Mouse (Mus musculus) midbrain, postnatal 0 days (tissue): ENCODE results near the gene Lbh. TPM values are rescaled to one million over a fixed set of nuclear protein-coding genes. Genes with fewer than 3 reads are reported as not detected.

Experiments used
- ATAC-seq: fragments of 200-750 bp; cut with Nextera tagmentation; 2 replicates; pipeline ENCODE4 v1.8.0; 2017; ENCODE audit warnings: moderate number of reproducible peaks, mild to moderate bottlenecking, moderate TSS enrichment, moderate library complexity; ENCODE audit not compliant: low FRiP score
- DNase-seq: peaks from one replicate; pipeline ENCODE4 v3.0.0-alpha.2; 2015; ENCODE audit warnings: low spot score
- H3K27ac ChIP-seq: fragments of 300-500 bp; sonication (generic); 2 replicates; pipeline ENCODE4 v1.5.1; 2014; ENCODE audit warnings: low read depth, mild to moderate bottlenecking, low read length, mixed read lengths
- H3K27me3 ChIP-seq: fragments of 300-500 bp; sonication (generic); 2 replicates; pipeline ENCODE4 v1.6.1; 2014; ENCODE audit warnings: low read length, control low read depth, mixed read lengths; ENCODE audit not compliant: insufficient read depth
- H3K36me3 ChIP-seq: fragments of 300-500 bp; sonication (generic); 2 replicates; pipeline ENCODE4 v1.6.1; 2014; ENCODE audit warnings: low read length, control low read depth, mixed read lengths; ENCODE audit not compliant: insufficient read depth
- H3K4me1 ChIP-seq: fragments of 300-500 bp; sonication (generic); 2 replicates; pipeline ENCODE4 v1.6.1; 2014; ENCODE audit warnings: mild to moderate bottlenecking, control low read depth, antibody characterized with exemption, low read length, mixed read lengths; ENCODE audit not compliant: insufficient read depth
- H3K4me2 ChIP-seq: fragments of 300-500 bp; sonication (generic); 2 replicates; pipeline ENCODE4 v1.6.1; 2014; ENCODE audit warnings: low read depth, mild to moderate bottlenecking, low read length, mixed read lengths; ENCODE audit not compliant: poor library complexity, severe bottlenecking
- H3K4me3 ChIP-seq: fragments of 300-500 bp; sonication (generic); 2 replicates; pipeline ENCODE4 v1.5.1; 2014; ENCODE audit warnings: low read depth, mild to moderate bottlenecking, low read length, moderate library complexity
- H3K9ac ChIP-seq: fragments of 300-500 bp; sonication (generic); replicated peaks from 2 replicates; pipeline ENCODE4 v1.6.1; 2014; ENCODE audit warnings: mild to moderate bottlenecking, low read length, moderate library complexity, mixed read lengths; ENCODE audit not compliant: poor library complexity, severe bottlenecking
- H3K9me3 ChIP-seq: fragments of 300-500 bp; sonication (generic); 2 replicates; pipeline ENCODE4 v1.6.1; 2016; ENCODE audit warnings: low read length, control low read depth
- CTCF ChIP-seq: IDR thresholded peaks from 2 replicates; pipeline ENCODE4 v1.5.1; 2016; ENCODE audit warnings: antibody characterized with exemption, mild to moderate bottlenecking
- WGBS: fragments of 180-500 bp; shearing (Covaris S2); extraction: QIAGEN DNeasy Blood & Tissue Kit; methylation state at CpG from one replicate; pipeline ENCODE4 v1.1.7; 2014; 5-methylcytosine and 5-hydroxymethylcytosine counted together
- polyA plus RNA-seq: library from polyadenylated mRNA; unstranded; fragments of >200 nt; fragmentation: Nextera tagmentation; extraction: Ambion mirVana; gene quantifications from 2 replicates; pipeline ENCODE4 v1.2.1, GENCODE M21; 2015
- total RNA-seq: library from RNA; depleted of rRNA; stranded (reverse); fragments of >200 nt; gene quantifications from 2 replicates; pipeline ENCODE4 v1.2.3, GENCODE M21; 2014

The Lbh gene
- total and polyA plus RNA-seq, 2 experiments from 2014 or later: 3.3 to 77.1 TPM

GRCm38 (mm10) chr17:72901021-72901420 lies 17.1 kb upstream of the Lbh start:
- Histone ChIP-seq H3K9ac (no peak overlapping the region), H3K4me2 (no peak overlapping the region), H3K4me3 (no peak overlapping the region), H3K9me3 (no peaks in the 10 kb centered on the region), H3K4me1 (no peaks in the 10 kb centered on the region), H3K36me3 (no peaks in the 10 kb centered on the region), H3K27ac (no peak overlapping the region), H3K27me3 (no peaks in the 10 kb centered on the region)
- no peak for DNase-seq
- no peak for TF ChIP-seq CTCF
- no peak for ATAC-seq
- 90% methylated on average over 6 of the region's 6 CpGs for WGBS

DNA sequence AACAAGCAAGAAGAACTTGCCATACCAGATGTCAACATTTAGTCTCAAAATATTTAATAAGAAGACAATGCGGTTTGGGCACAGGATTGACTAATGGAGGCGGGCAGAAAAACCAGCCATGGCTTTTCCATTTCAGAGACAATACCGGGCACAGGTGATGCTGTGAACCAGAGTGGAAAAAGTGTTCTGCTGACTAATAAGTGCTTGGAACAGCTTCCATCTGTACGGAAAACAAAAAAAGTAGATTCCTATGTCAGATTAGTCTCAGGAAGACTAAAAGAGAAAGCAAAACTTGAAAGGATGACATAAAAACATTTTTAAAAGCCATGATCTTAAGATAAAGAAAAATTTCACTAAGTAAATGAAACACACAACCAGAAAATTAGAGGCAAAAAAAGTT lies 16.4 kb upstream of the Lbh start:
- no peaks in the 10 kb centered on the region for H3K27me3 ChIP-seq
- H3K9me3 ChIP-seq: no peaks in the 10 kb centered on the region
- 87% methylated on average over 4 of the region's 4 CpGs for WGBS
- no peak overlapping the region for H3K27ac ChIP-seq
- H3K4me1 ChIP-seq: no peaks in the 10 kb centered on the region
- no peak overlapping the region for H3K4me3 ChIP-seq
- TF ChIP-seq CTCF: no peak
- H3K4me2 ChIP-seq: no peak overlapping the region
- no peak overlapping the region for H3K9ac ChIP-seq
- no peak for DNase-seq
- ATAC-seq: no peak
- H3K36me3 ChIP-seq: no peaks in the 10 kb centered on the region

DNA sequence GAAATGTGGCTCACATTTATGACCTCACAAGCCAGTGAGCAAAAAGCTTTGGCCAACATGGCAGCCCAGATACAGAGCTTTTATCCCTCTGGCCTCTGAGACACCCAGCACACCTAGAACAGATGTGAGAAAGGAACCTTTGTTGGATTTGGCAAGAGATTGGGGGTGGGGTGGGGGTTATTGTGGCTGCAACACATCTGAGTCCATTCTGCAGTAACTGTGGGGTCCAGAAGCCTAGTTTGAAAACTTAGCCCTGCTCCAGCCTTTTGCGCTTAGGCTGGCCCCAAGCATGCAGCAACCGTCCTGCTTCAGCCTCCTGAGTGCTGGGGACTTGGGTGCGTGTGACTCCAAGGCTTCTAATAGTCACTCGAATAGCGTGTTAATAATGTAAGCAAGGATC lies 14.8 kb upstream of the Lbh start:
- no peak for TF ChIP-seq CTCF
- Histone ChIP-seq H3K4me3 (no peak overlapping the region), H3K27ac (no peak overlapping the region), H3K9ac (no peak overlapping the region), H3K36me3 (no peaks in the 10 kb centered on the region), H3K9me3 (no peaks in the 10 kb centered on the region), H3K27me3 (no peaks in the 10 kb centered on the region), H3K4me1 (no peaks in the 10 kb centered on the region), H3K4me2 (no peak overlapping the region)
- ATAC-seq (no peak), DNase-seq (no peak)
- 97% methylated on average over 5 of the region's 5 CpGs for WGBS

GRCm38 (mm10) chr17:72903921-72904421 lies 14.1 kb upstream of the Lbh start:
- no peak overlapping the region for H3K27ac ChIP-seq
- H3K9me3 ChIP-seq: no peaks in the 10 kb centered on the region
- DNase-seq: no peak
- no peak overlapping the region for H3K4me2 ChIP-seq
- H3K4me1 ChIP-seq: no peaks in the 10 kb centered on the region
- H3K4me3 ChIP-seq: no peak overlapping the region
- no peak overlapping the region for H3K9ac ChIP-seq
- no peaks in the 10 kb centered on the region for H3K36me3 ChIP-seq
- WGBS: 87% methylated on average over 9 of the region's 9 CpGs
- H3K27me3 ChIP-seq: no peaks in the 10 kb centered on the region
- TF ChIP-seq CTCF: no peak
- ATAC-seq: no peak

- Histone ChIP-seq H3K4me1 (no peaks in the 10 kb centered on the region), H3K4me2 (no peak overlapping the region), H3K9ac (no peak overlapping the region), H3K27ac (no peak overlapping the region), H3K27me3 (no peaks in the 10 kb centered on the region), H3K36me3 (no peaks in the 10 kb centered on the region), H3K4me3 (no peak overlapping the region), H3K9me3 (no peaks in the 10 kb centered on the region)
- WGBS: 84% methylated on average over 7 of the region's 7 CpGs
- TF ChIP-seq CTCF: no peak
- no peak for ATAC-seq
- no peak for DNase-seq
Measured at GRCm38 (mm10) chr17:72904873-72905272, 13.2 kb upstream of the Lbh start.

GRCm38 (mm10) chr17:72906231-72906896 lies 11.7 kb upstream of the Lbh start:
- ATAC-seq: no peak
- Histone ChIP-seq H3K9ac (no peak overlapping the region), H3K4me3 (no peak overlapping the region), H3K4me1 (no peaks in the 10 kb centered on the region), H3K36me3 (no peaks in the 10 kb centered on the region), H3K27me3 (no peaks in the 10 kb centered on the region), H3K4me2 (no peak overlapping the region), H3K9me3 (no peaks in the 10 kb centered on the region), H3K27ac (no peak overlapping the region)
- TF ChIP-seq CTCF: no peak
- WGBS: 78% methylated on average over 10 of the region's 10 CpGs
- no peak for DNase-seq
